In genomic region chr11:78990875-78991543, GRCm38 (mm10) we compare ENCODE assay signal across 5 mouse cellular contexts. TPM values are rescaled to one million over a fixed set of nuclear protein-coding genes. Genes with fewer than 3 reads are reported as not detected.
DNase-seq lines count a peak whose midpoint lies in the region; ATAC-seq and TF ChIP-seq lines count a peak whose summit lies in the region.
"Not testable (repeated sequence)": the region's sequence is repeated elsewhere in the genome, so short reads cannot be mapped to it uniquely, and the experiment has no call there.

No protein-coding gene starts in this region.

- H3K27ac ChIP-seq in MEL (ENCODE audit: control insufficient read depth, low read depth, low read length) = peak overlapping the region; percentile 83
- H3K27ac ChIP-seq in heart, embryonic 10.5 days; lung, postnatal 0 days (ENCODE audit: low read length); midbrain, embryonic 11.5 days (ENCODE audit: low read depth, low read length): not testable (repeated sequence)

- H3K9ac ChIP-seq in MEL (ENCODE audit: control insufficient read depth, low read depth, low read length, poor library complexity, severe bottlenecking) = peak overlapping the region; percentile 58
- H3K9ac ChIP-seq in lung, postnatal 0 days (replicated peaks; ENCODE audit: low read depth); midbrain, embryonic 11.5 days (ENCODE audit: low read length): not testable (repeated sequence)

- TF ChIP-seq CTCF in MEL (IDR thresholded peaks at IDR 0.05 in 2 of 3, conservative IDR thresholded peaks at IDR 0.05 in 1 of 3; ENCODE audit: control insufficient read depth in 1 of 3, insufficient read depth in 1 of 3, low read depth in 2 of 3, low read length in 3 of 3, poor library complexity in 1 of 3, severe bottlenecking in 1 of 3); lung, postnatal 0 days (IDR thresholded peaks at IDR 0.05): not testable (repeated sequence)

- not testable (repeated sequence) for H3K27me3 ChIP-seq in MEL (ENCODE audit: control insufficient read depth in 1 of 2, insufficient read depth in 2 of 2, low read length in 2 of 2); heart, embryonic 10.5 days (ENCODE audit: insufficient read depth, poor library complexity, severe bottlenecking); lung, postnatal 0 days (replicated peaks; ENCODE audit: insufficient read depth, low read length); midbrain, embryonic 11.5 days (ENCODE audit: control insufficient read depth, insufficient read depth, low read length)

- H3K36me3 ChIP-seq in MEL (ENCODE audit: control insufficient read depth in 1 of 2, insufficient read depth in 2 of 2, low read length in 2 of 2) = peaks cover 0 to 15% of the 10 kb centered on the region in 2 experiments; a peak in 2 of 4 replicates
- H3K36me3 ChIP-seq in heart, embryonic 10.5 days; lung, postnatal 0 days (ENCODE audit: insufficient read depth, low read length); midbrain, embryonic 11.5 days (ENCODE audit: control insufficient read depth, insufficient read depth, low read length): not testable (repeated sequence)

- DNase-seq in MEL (ENCODE audit: low read depth, low spot score) (peak; percentile 77), ZHBTc4 (ENCODE audit: low read depth, low spot score) (peak; percentile 50)
- peak; percentile 13 for DNase-seq in heart, embryonic 10.5 days (ENCODE audit: low spot score)
- peak; percentile 54 for DNase-seq in lung, postnatal 0 days (ENCODE audit: low spot score)
- DNase-seq in midbrain, embryonic 11.5 days (ENCODE audit: low spot score, missing footprints) = peak; percentile 37

- 78% methylated on average over 5 of the region's 5 CpGs for WGBS in heart, embryonic 10.5 days
- WGBS in lung, postnatal 0 days = 56% methylated on average over 5 of the region's 5 CpGs
- WGBS in midbrain, embryonic 11.5 days = 73% methylated on average over 5 of the region's 5 CpGs

- H3K79me2 ChIP-seq in MEL (ENCODE audit: control insufficient read depth, insufficient read depth, low read length, poor library complexity) = not testable (repeated sequence)

- not testable (repeated sequence) for ATAC-seq in lung, postnatal 0 days; midbrain, embryonic 11.5 days (ENCODE audit: low FRiP score)

- not testable (repeated sequence) for H3K9me3 ChIP-seq in MEL (replicated peaks; ENCODE audit: insufficient read depth, low read length); lung, postnatal 0 days (ENCODE audit: low read length); midbrain, embryonic 11.5 days (ENCODE audit: control insufficient read depth, low read length)
- peaks cover 13% of the 10 kb centered on the region; the same call in 1 of the 2 replicates for H3K9me3 ChIP-seq in heart, embryonic 10.5 days

- not testable (repeated sequence) for TF ChIP-seq RAD21 in MEL (IDR thresholded peaks at IDR 0.05; ENCODE audit: low read depth, low read length)

- not testable (repeated sequence) for H3K4me2 ChIP-seq in lung, postnatal 0 days (replicated peaks; ENCODE audit: low read depth, low read length); midbrain, embryonic 11.5 days

- H3K4me1 ChIP-seq in MEL (ENCODE audit: control insufficient read depth in 1 of 2, insufficient read depth in 2 of 2, low read length in 2 of 2) = peaks cover 5 to 26% of the 10 kb centered on the region in 2 experiments; a peak in 3 of 4 replicates
- not testable (repeated sequence) for H3K4me1 ChIP-seq in heart, embryonic 10.5 days; lung, postnatal 0 days (ENCODE audit: insufficient read depth, low read depth, low read length); midbrain, embryonic 11.5 days (ENCODE audit: control insufficient read depth, insufficient read depth, low read length)

- TF ChIP-seq POLR2A in MEL (IDR thresholded peaks at IDR 0.05; ENCODE audit: control insufficient read depth in 1 of 2, insufficient read depth in 1 of 2, low read depth in 1 of 2, low read length in 2 of 2, poor library complexity in 1 of 2) = not testable (repeated sequence)

- TF ChIP-seq EP300 in MEL (IDR thresholded peaks at IDR 0.05; ENCODE audit: low read depth in 1 of 2, low read length in 2 of 2) = peak; percentile 70 to 77
- not testable (repeated sequence) for TF ChIP-seq EP300 in lung, postnatal 0 days (IDR thresholded peaks at IDR 0.05)

- peak overlapping the region; percentile 35 to 54 for H3K4me3 ChIP-seq in MEL (ENCODE audit: control insufficient read depth in 1 of 2, insufficient read depth in 1 of 2, low read depth in 2 of 2, low read length in 2 of 2)
- H3K4me3 ChIP-seq in heart, embryonic 10.5 days; lung, postnatal 0 days (ENCODE audit: low read depth, low read length); midbrain, embryonic 11.5 days (ENCODE audit: low read depth, low read length): not testable (repeated sequence)

TF ChIP-seq in MEL, 35 proteins besides CTCF, POLR2A, EP300 and RAD21:
- TF ChIP-seq MYB (IDR thresholded peaks at IDR 0.05; ENCODE audit: low read depth, low read length) = peak; percentile 45; the same call in 1 of the 2 replicates
- peak; percentile 77 for TF ChIP-seq TCF12 (IDR thresholded peaks at IDR 0.05; ENCODE audit: low read depth, low read length)
- TF ChIP-seq MXI1 (IDR thresholded peaks at IDR 0.05; ENCODE audit: low read depth, low read length) = peak; percentile 32; the same call in 1 of the 2 replicates
- TF ChIP-seq ZNF384 (IDR thresholded peaks at IDR 0.05; ENCODE audit: low read depth, low read length) = peak; percentile 59
- peak; percentile 86 for TF ChIP-seq ETS1 (IDR thresholded peaks at IDR 0.05; ENCODE audit: low read depth, low read length)
- TF ChIP-seq GATA1 (IDR thresholded peaks at IDR 0.05; ENCODE audit: low read depth, low read length) = peak; percentile 71
- TF ChIP-seq RCOR1 (IDR thresholded peaks at IDR 0.05; ENCODE audit: low read depth, low read length) = peak; percentile 77; the same call in 1 of the 2 replicates
- TF ChIP-seq SIN3A (IDR thresholded peaks at IDR 0.05; ENCODE audit: low read length) = peak; percentile 84
- TF ChIP-seq TBP (IDR thresholded peaks at IDR 0.05; ENCODE audit: low read depth, low read length) = 0 out of 2 replicates have a peak, but pooled peaks have one; percentile 13

RNA-seq across cellular contexts. Expression of gene Lgals9, which starts 6.3 kb away (rescaled TPM):
- 160 and 184 TPM in 2 replicates for total RNA-seq in MEL (2012; rRNA removed)
- polyA plus RNA-seq in MEL (2012; ENCODE audit: insufficient read depth in 1 of 2, insufficient read length in 2 of 2, low read depth in 1 of 2, low replicate concordance in 2 of 2, missing spikeins in 1 of 2) = 100 to 1,000 TPM; 228 to 287 TPM
- 11.6 and 29.8 TPM in 2 replicates for polyA plus RNA-seq in heart, embryonic 10.5 days (2016; fragmentation: Nextera tagmentation; extraction: Ambion mirVana)
- polyA plus RNA-seq in lung, postnatal 0 days (2015; fragmentation: Nextera tagmentation; extraction: Ambion mirVana) = 98.3 and 137 TPM in 2 replicates
- 5.4 and 6.7 TPM in 2 replicates for polyA plus RNA-seq in midbrain, embryonic 11.5 days (2014; fragmentation: Nextera tagmentation; extraction: Ambion mirVana)

Comparison
In these comparisons a context has a peak if more than half of its experiments do, and no peak if none do; other contexts are left out.
1. DNase-seq: peak in every context shown above with its lines; median percentile 77 in MEL; 54 in lung, postnatal 0 days; 50 in ZHBTc4; 37 in midbrain, embryonic 11.5 days; 13 in heart, embryonic 10.5 days.